Mouse (Mus musculus) B cell, adult 62 days (primary cell): Measurements from ENCODE around the gene Ankfy1. TPM values are rescaled to one million over a fixed set of nuclear protein-coding genes. Genes with fewer than 3 reads are reported as not detected.

Source experiments
- total RNA-seq: library from RNA; stranded (reverse); gene quantifications from 4 replicates; pipeline ENCODE4 v1.2.4, GENCODE M21; 2023

Ankfy1 gene
- 102 to 112 TPM (median 103 TPM) in 4 replicates for total RNA-seq

DNA sequence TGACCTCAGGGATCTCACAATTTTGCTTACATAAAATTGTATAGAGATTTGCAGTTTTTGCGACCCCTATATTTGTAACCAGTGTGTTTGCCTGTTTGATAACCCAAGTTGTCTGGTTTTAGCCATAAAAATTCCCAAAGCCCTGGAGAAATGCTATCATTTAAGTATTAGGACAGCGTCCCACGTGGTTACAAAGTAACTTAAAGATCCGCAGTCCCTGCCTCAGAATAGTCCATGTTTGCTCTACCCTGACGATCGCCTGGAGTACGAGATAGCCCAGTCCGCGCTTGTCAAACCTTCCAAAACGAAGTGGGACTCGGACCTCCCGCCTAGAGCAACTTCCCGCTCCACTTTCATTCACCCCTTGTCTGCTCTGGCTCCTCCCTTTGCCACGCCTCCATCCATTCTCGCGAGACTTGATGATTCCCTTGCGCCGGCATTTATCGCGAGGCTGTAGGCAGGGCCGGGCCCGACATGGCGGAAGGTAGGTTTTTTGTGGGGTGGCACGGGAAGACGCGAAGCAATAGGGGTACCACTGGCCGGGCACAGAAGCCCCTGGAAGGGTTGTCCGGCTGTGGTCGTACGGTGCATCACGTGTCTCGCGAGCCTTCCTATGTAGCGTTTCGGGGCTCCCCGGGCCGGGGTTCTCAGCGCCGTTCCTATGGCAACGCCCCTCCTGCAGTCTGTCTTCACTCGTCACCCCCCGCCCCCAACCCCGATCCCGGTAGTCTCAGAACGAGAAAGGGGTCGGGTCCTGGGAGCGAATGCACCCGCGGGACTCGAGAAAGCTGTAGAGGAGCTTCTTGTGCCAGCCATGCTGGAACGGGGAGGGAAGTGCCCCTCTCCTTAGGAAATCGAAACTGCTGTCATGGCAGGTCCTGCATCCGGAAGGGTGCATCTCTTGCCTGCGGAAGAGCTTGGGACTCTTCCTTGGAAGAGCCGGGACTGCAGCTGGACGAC lies at the start of gene Ankfy1:
Gene Ankfy1, plus strand, starts transcription at position 456 of the 960 bp plus-strand sequence.

DNA sequence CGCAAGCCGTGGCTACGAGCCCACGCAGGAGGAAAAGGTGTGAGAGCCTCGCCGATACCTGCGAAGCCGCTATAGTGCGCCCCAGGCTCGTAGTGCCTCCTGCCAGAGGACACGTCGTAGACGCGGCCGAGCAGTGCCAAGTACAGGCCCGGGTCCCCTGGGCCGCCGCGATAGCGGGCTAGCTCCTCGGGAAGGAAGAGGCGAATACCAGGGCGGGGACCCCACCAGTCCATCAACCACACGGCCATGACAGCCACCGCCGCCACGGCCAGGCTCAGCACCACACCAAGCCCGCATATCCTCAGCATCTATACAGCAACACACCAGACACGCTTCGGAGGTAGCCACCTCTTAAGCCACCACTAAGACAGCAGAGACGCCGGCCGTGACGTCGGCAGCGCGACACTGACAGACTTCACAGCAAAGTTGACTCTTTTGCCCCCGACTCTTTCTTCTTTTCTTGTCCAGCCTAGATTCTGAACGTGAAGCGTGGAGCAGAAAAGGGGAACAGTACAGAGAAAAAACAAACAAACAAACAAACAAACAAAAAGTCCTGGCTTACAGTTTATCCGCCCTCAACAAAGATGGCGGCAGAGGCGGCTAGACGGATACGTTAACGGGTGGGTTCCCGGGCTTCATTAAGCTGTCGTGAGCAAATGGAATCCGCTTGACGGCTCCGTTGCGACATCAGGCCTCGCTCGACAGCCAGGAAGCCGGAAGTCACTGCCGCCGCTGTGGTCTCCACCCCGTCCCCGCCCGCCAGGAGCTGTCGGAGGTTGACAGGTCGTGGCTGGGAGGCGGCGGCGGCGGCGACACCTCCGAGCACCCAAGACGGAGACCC lies 105.9 kb downstream of the Ankfy1 start, which contains the start of the genes Cyb5d2 and Zzef1:
Gene Cyb5d2, minus strand, starts transcription at position 688 of the 841 bp plus-strand sequence.
Gene Zzef1, plus strand, starts transcription at position 772 of the 841 bp plus-strand sequence.

Other genes starting within 250 kb of the Ankfy1 start
- gene Mybbp1a, start 248.7 kb upstream of the Ankfy1 start, total RNA-seq = 167 to 187 TPM (median 178 TPM) in 4 replicates
- gene Spns2, start 200.1 kb upstream of the Ankfy1 start, total RNA-seq = 35.4 to 45.3 TPM (median 38.7 TPM) in 4 replicates
- 12.7 to 15.2 TPM (median 14.3 TPM) in 4 replicates for gene Spns3, start 139.5 kb upstream of the Ankfy1 start, total RNA-seq
- gene Ube2g1, start 82.7 kb upstream of the Ankfy1 start, total RNA-seq = 36.1 to 40.7 TPM (median 37.2 TPM) in 4 replicates
- gene Cyb5d2, start 106.1 kb downstream of the Ankfy1 start, total RNA-seq = 4.7 to 6.9 TPM (median 6.0 TPM) in 4 replicates
- gene Zzef1, start 106.2 kb downstream of the Ankfy1 start, total RNA-seq = 88.1 to 91.1 TPM (median 88.7 TPM) in 4 replicates